Mouse (Mus musculus) embryonic stem cell, embryonic (primary cell): ENCODE data around the gene Fstl4.
"Not testable (repeated sequence)": the region's sequence is repeated elsewhere in the genome, so short reads cannot be mapped to it uniquely, and the experiment has no call there.

Experiments
- CTCF ChIA-PET, 4 experiments: fragments of 300-600 bp in 2 of 4; fragments of 350-600 bp in 2 of 4; sonication (Branson Sonifier 250); formaldehyde crosslinking; loops; one replicate each; lab custom pipeline; 2022; ENCODE audit warnings: inconsistent platforms in 2 of 4; lab: Charles Lee
- POLR2A ChIA-PET, 4 experiments: fragments of 300-600 bp in 2 of 4; fragments of 350-600 bp in 2 of 4; sonication (Branson Sonifier 250); formaldehyde crosslinking; loops; one replicate each; lab custom pipeline; 2022; ENCODE audit warnings: antibody characterized with exemption in 4 of 4, inconsistent platforms in 1 of 4; lab: Charles Lee

The Fstl4 gene

GRCm38 (mm10) chr11:53182177-53182852 lies 417.9 kb downstream of the Fstl4 start:
- ChIA-PET POLR2A (no interaction called here), CTCF (interaction anchor here in 1 of 4 experiments (0.6 to 0.9 kb wide), 2 partner anchors 14 to 38 kb away, joined by 3 to 4 read pairs; no protein-coding TSS in a partner anchor)

DNA sequence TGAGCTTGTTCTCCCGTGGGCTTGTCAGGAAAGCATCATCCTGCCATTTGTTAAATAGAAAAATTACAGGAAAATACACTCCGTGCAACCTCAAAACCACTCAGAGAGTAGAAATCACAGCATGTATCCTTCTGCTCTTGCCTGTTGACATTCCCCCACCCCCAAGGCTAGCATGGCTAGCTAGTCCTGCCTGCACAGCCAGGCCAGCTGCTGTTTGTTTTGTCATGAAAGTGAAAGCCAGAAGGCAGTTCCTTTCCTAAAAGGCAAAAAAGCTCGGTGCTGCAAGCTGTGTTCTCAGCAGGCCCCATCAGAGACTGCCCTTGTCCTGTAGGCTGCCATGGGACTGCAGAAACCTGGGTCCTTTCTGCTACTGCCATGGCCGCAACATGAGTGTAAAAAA lies 418.4 kb downstream of the Fstl4 start:
- CTCF ChIA-PET, result no interaction called here
- POLR2A ChIA-PET, result no interaction called here

GRCm38 (mm10) chr11:53184046-53184445 lies 419.6 kb downstream of the Fstl4 start:
- ChIA-PET POLR2A (no interaction called here), CTCF (interaction anchor here in 1 of 4 experiments (0.7 kb wide), 1 partner anchor 71 kb away, joined by 3 read pairs; no protein-coding TSS in a partner anchor)

GRCm38 (mm10) chr11:53184698-53185097 lies 420.3 kb downstream of the Fstl4 start:
- CTCF ChIA-PET, result interaction anchor here in 1 of 4 experiments (0.7 kb wide), 1 partner anchor 70 kb away, joined by 3 read pairs; no protein-coding TSS in a partner anchor
- POLR2A ChIA-PET, result no interaction called here

DNA sequence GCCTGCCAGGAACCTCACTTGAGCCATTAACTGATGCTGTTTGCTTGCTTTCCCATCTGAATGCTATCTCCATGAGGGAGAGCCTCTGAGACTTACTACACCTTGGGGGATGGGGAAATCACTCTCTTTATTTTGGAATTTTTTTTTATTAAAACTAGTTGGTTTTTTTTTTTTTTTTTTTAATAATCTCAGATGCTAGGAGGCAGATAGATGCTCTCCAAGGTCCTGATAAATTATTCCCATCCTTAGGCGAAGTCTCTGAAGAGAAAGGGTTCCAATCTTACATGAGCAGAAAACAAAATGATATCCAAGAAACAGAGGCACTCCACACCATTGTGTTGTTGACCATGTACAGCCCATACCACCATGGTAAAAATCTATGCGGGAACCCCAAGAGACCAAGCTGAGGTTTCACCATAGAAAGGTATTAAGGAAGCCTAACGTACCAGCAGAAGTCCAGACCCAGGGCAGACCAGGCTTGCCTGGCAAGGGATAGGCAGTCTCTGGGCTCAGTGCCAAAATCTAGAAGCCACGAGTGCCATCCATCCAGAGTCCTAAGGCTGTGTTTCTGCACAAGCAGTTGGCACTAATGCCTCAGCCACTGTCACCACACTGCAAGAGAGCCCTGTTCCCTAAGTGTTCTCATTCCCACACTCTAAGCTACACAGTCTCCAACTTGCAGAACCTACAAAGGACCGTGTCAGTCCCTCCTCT lies 423.1 kb downstream of the Fstl4 start:
- ChIA-PET CTCF (interaction anchor here in 1 of 4 experiments (0.5 kb wide), 1 partner anchor 1923 kb away, joined by 10 read pairs; no protein-coding TSS in a partner anchor), POLR2A (interaction anchor here in 1 of 4 experiments (0.6 kb wide), 1 partner anchor 11 kb away, joined by 3 read pairs; no protein-coding TSS in a partner anchor)

GRCm38 (mm10) chr11:53196551-53196950 lies 432.1 kb downstream of the Fstl4 start:
- CTCF ChIA-PET, result not testable (repeated sequence)
- POLR2A ChIA-PET, result interaction anchor here in 1 of 4 experiments (1.1 kb wide), 1 partner anchor 10 kb away, joined by 3 read pairs; no protein-coding TSS in a partner anchor

GRCm38 (mm10) chr11:53197111-53197510 lies 432.7 kb downstream of the Fstl4 start:
- CTCF ChIA-PET, result no interaction called here
- POLR2A ChIA-PET, result interaction anchor here in 1 of 4 experiments (0.7 kb wide), 1 partner anchor 58 kb away, joined by 3 read pairs; no protein-coding TSS in a partner anchor

DNA sequence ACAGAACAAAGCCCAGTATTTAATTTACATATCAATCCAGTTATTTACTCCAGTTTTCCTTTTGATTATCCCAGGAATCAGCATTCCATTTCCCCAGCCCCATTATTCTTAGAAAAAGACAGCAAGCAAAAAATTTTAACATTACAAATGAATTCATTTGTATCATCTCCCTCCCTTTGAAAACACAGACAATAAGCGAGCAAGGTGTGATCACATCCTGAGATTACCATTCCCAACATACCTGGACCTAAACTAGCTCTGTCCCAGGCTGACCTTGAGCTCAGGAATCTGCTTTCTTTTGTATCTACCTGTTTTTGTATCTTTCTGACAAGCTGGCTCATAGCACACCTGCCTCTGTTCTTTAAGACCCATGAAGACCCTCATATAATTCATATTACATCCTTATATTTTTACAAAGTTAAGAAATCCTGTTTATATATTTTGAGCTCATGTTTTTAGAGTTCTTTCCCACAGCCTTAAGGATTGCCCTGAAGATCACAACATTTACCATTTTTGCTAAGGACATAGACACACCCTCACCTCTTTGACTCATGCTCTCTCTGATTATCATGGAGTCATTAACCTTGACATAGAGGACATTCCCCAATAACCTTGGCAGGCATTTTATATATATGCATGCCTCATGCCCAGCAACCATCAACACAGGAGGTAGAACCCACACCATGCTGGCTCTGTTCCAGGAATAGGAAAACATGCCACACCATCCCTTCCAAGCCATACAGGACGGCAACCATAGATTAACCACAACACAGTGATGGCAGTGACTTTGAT lies 438.2 kb downstream of the Fstl4 start:
- ChIA-PET POLR2A (interaction anchor here (0.5 to 1.4 kb wide), 9 partner anchors 22 to 846 kb away, joined by 3 to 5 read pairs (median 3); no protein-coding TSS in a partner anchor), CTCF (interaction anchor here in 1 of 4 experiments (0.7 kb wide), 1 partner anchor 297 kb away, joined by 16 read pairs; no protein-coding TSS in a partner anchor)

- ChIA-PET POLR2A (no interaction called here), CTCF (no interaction called here)
Measured at GRCm38 (mm10) chr11:53210876-53211275, 446.4 kb downstream of the Fstl4 start.

- ChIA-PET CTCF (no interaction called here), POLR2A (interaction anchor here in 1 of 4 experiments (1.5 kb wide), 1 partner anchor 7 kb away, joined by 4 read pairs; no protein-coding TSS in a partner anchor)
Measured at GRCm38 (mm10) chr11:53229011-53229410, 464.6 kb downstream of the Fstl4 start.

GRCm38 (mm10) chr11:53231836-53232235 lies 467.4 kb downstream of the Fstl4 start:
- POLR2A ChIA-PET, result no interaction called here
- CTCF ChIA-PET, result no interaction called here

DNA sequence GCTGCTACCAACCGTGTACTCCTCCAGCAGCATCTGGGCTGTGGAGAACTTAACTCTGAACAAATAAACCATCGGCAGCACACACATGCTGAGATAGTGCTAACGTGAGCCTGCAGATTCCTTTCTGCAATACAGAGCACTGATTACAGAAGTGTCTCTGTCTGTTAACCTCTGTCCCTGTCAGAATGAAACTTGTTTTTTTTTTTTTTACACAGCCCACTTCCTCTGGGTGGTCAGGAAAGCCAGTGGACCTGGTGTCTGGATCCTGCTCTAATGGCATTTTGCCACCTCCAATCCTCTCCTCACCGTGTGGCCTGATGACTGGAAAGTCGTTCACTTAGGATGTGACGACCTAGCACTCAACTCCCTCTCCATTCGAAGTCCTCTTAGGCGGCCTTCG lies 469.2 kb downstream of the Fstl4 start:
- CTCF ChIA-PET, result no interaction called here
- POLR2A ChIA-PET, result no interaction called here
